Mouse (Mus musculus) myocyte (in vitro differentiated cells): ENCODE results near the gene Fxyd5. TPM values are rescaled to one million over a fixed set of nuclear protein-coding genes. Genes with fewer than 3 reads are reported as not detected.

Experiments used
- H3K27me3 ChIP-seq: one replicate; pipeline ENCODE4 v1.6.1; 2011; ENCODE audit not compliant: control insufficient read depth, insufficient read depth, insufficient read length
- H3K36me3 ChIP-seq: one replicate; pipeline ENCODE4 v1.6.1; 2011; ENCODE audit not compliant: control insufficient read depth, insufficient read depth
- H3K4me2 ChIP-seq: one replicate; pipeline ENCODE4 v1.6.1; 2011; ENCODE audit warnings: low read depth, control low read depth
- H3K4me3 ChIP-seq: one replicate; pipeline ENCODE4 v1.5.1; 2011; ENCODE audit warnings: mild to moderate bottlenecking, control low read depth, moderate library complexity
- H3K79me2 ChIP-seq: one replicate; pipeline ENCODE4 v1.6.1; 2011; ENCODE audit not compliant: control insufficient read depth, insufficient read depth
- H3ac ChIP-seq: one replicate; pipeline ENCODE4 v1.6.1; 2011; ENCODE audit not compliant: control insufficient read depth, insufficient read length
- CEBPB ChIP-seq: IDR thresholded peaks from 2 replicates; pipeline ENCODE4 v1.6.1; 2011; ENCODE audit warnings: mild to moderate bottlenecking, moderate library complexity; ENCODE audit not compliant: poor library complexity, insufficient read depth, severe bottlenecking
- E2F4 ChIP-seq: IDR thresholded peaks from one replicate; pipeline ENCODE4 v1.6.1; 2011; ENCODE audit warnings: mild to moderate bottlenecking, control low read depth, moderate library complexity; ENCODE audit not compliant: insufficient read depth
- MAX ChIP-seq: IDR thresholded peaks from one replicate; pipeline ENCODE4 v1.6.1; 2011; ENCODE audit warnings: low read depth, mild to moderate bottlenecking, control low read depth
- MYOD1 ChIP-seq, 3 experiments: IDR thresholded peaks; one replicate each; pipeline ENCODE4 v1.6.1; 2011; ENCODE audit warnings: control low read depth in 2 of 3, low read depth in 2 of 3, mild to moderate bottlenecking in 2 of 3, moderate library complexity in 1 of 3; ENCODE audit not compliant: insufficient read length in 2 of 3, control insufficient read depth in 1 of 3
- MYOG ChIP-seq, 3 experiments: IDR thresholded peaks; one replicate each; pipeline ENCODE4 v1.6.1; 2011; ENCODE audit warnings: control low read depth in 2 of 3, low read depth in 2 of 3, mild to moderate bottlenecking in 2 of 3; ENCODE audit not compliant: insufficient read length in 2 of 3, control insufficient read depth in 1 of 3, insufficient read depth in 1 of 3
- POLR2A ChIP-seq: IDR thresholded peaks from one replicate; pipeline ENCODE4 v1.6.1; 2011; ENCODE audit warnings: low read depth, mild to moderate bottlenecking, control low read depth, moderate library complexity; ENCODE audit not compliant: insufficient read length
- POLR2AphosphoS2 ChIP-seq: IDR thresholded peaks from one replicate; pipeline ENCODE4 v1.6.1; 2011; ENCODE audit warnings: low read depth, control low read depth; ENCODE audit not compliant: insufficient read length
- REST ChIP-seq: IDR thresholded peaks from one replicate; pipeline ENCODE4 v1.6.1; 2011; ENCODE audit warnings: mild to moderate bottlenecking, control low read depth, moderate library complexity; ENCODE audit not compliant: insufficient read depth, insufficient read length
- SRF ChIP-seq: IDR thresholded peaks from one replicate; pipeline ENCODE4 v1.6.1; 2011; ENCODE audit warnings: low read depth; ENCODE audit not compliant: control insufficient read depth, insufficient read length
- TCF12 ChIP-seq: IDR thresholded peaks from one replicate; pipeline ENCODE4 v1.6.1; 2011; ENCODE audit warnings: mild to moderate bottlenecking, control low read depth; ENCODE audit not compliant: poor library complexity, insufficient read depth, severe bottlenecking
- TCF3 ChIP-seq: IDR thresholded peaks from one replicate; pipeline ENCODE4 v1.6.1; 2011; ENCODE audit warnings: low read depth, control low read depth; ENCODE audit not compliant: insufficient read length
- USF1 ChIP-seq: IDR thresholded peaks from one replicate; pipeline ENCODE4 v1.6.1; 2011; ENCODE audit warnings: low read depth, mild to moderate bottlenecking, control low read depth, moderate library complexity
- polyA plus RNA-seq: library from polyadenylated mRNA; unstranded; fragments of >200 nt; fragmentation: generic; extraction: Trizol; gene quantifications from one replicate; pipeline ENCODE4 v1.2.1, GENCODE M21; 2012; ENCODE audit warnings: missing spikeins

Gene Fxyd5
- polyA plus RNA-seq, 1 experiment: 31.0 TPM

GRCm38 (mm10) chr7:31028609-31029008, 13.7 kb downstream of the Fxyd5 start:
- no peaks in the 10 kb centered on the region for H3K79me2 ChIP-seq
- no peak for TF ChIP-seq TCF3
- no peak overlapping the region for H3K4me3 ChIP-seq
- no peak overlapping the region for H3ac ChIP-seq
- H3K4me2 ChIP-seq: no peak overlapping the region
- no peaks in the 10 kb centered on the region for H3K27me3 ChIP-seq
- H3K36me3 ChIP-seq: no peaks in the 10 kb centered on the region

DNA sequence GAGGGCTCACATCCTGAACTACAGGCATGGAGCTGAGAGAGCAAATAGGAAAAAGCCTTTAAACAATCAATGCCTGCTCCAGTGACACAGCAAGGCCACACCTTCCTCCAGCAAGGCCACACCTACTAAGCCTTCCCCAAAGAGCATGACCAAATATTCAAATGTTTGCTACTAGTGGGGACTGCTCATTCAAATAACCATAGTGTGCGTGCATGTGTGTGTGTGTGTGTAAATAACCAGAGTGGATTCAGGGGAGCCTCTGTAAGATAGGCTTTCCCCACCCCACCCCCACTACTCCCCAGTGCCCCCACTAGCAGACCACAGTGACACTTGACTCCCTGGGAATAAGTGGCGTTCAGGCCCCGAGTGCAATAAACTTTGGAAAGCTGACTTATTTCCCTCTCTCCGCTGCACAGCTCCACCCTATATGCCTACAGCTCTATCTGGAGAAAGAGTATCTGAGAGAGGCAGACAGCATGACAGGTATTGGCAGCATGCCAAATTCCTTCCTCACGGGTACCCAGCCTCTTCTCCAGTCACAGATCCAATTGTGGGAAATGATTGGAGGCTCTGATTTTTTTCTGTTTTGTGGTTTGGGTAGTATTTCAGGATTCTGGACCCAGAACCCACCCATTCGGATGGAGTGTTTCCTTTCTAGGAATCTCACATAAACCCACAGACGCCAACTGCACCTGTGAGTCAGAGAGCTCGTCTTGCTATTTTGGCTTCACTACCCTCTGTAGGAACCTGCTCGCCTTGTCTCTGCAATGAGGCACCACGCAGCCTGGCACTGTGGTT, 25.0 kb downstream of the Fxyd5 start:
- no peak overlapping the region for H3ac ChIP-seq
- TF ChIP-seq MYOG (IDR thresholded peaks at IDR 0.05; ENCODE audit: control insufficient read depth in 1 of 3, insufficient read depth in 1 of 3, insufficient read length in 2 of 3, low read depth in 2 of 3) (peak; percentile 41 to 86 (median 76)), SRF (no peak), MYOD1 (IDR thresholded peaks at IDR 0.05; ENCODE audit: control insufficient read depth in 1 of 3, insufficient read length in 2 of 3, low read depth in 2 of 3) (peak in 2 of 3 experiments; percentile 67 to 82), E2F4 (no peak), CEBPB (no peak), MAX (no peak), POLR2AphosphoS2 (no peak), POLR2A (no peak), REST (no peak), TCF12 (peak; percentile 43), USF1 (no peak), TCF3 (no peak)
- H3K27me3 ChIP-seq: no peaks in the 10 kb centered on the region
- H3K4me2 ChIP-seq: peak overlapping the region; percentile 60
- H3K79me2 ChIP-seq: no peaks in the 10 kb centered on the region
- no peaks in the 10 kb centered on the region for H3K36me3 ChIP-seq
- H3K4me3 ChIP-seq: no peak overlapping the region

DNA sequence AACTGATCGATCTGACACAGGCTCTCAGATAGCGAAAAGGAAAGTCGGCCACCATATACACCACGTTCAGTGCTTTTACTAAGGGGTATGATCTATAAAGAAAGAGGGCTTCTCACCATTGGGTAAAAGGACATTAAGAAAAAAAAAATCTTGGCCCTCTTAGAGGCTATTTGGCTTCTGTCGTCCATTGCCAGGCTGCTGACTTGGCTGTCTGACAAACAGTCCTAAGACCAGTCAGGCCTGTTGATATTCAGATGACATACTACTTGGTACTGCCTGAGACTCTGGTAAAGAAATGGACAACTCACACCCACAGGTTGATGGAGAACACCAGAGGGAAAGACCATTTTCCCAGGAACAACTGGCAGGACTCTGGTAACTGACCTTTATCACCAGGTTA, 29.3 kb downstream of the Fxyd5 start:
- no peak overlapping the region for H3K4me2 ChIP-seq
- TF ChIP-seq USF1 (no peak), POLR2AphosphoS2 (no peak), SRF (no peak), MAX (no peak), TCF3 (no peak), POLR2A (no peak), MYOG (IDR thresholded peaks at IDR 0.05; ENCODE audit: control insufficient read depth in 1 of 3, insufficient read depth in 1 of 3, insufficient read length in 2 of 3, low read depth in 2 of 3) (no peak), CEBPB (no peak), REST (no peak), E2F4 (no peak), MYOD1 (IDR thresholded peaks at IDR 0.05; ENCODE audit: control insufficient read depth in 1 of 3, insufficient read length in 2 of 3, low read depth in 2 of 3) (no peak), TCF12 (no peak)
- H3ac ChIP-seq: no peak overlapping the region
- H3K79me2 ChIP-seq: no peaks in the 10 kb centered on the region
- H3K27me3 ChIP-seq: no peaks in the 10 kb centered on the region
- no peak overlapping the region for H3K4me3 ChIP-seq
- no peaks in the 10 kb centered on the region for H3K36me3 ChIP-seq

GRCm38 (mm10) chr7:31008889-31009288, 33.4 kb downstream of the Fxyd5 start:
- Histone ChIP-seq H3ac (no peak overlapping the region), H3K4me3 (no peak overlapping the region), H3K36me3 (no peaks in the 10 kb centered on the region), H3K79me2 (no peaks in the 10 kb centered on the region), H3K4me2 (no peak overlapping the region), H3K27me3 (no peaks in the 10 kb centered on the region)
- TF ChIP-seq MYOG (IDR thresholded peaks at IDR 0.05; ENCODE audit: control insufficient read depth in 1 of 3, insufficient read depth in 1 of 3, insufficient read length in 2 of 3, low read depth in 2 of 3): no peak
- TF ChIP-seq TCF12: no peak
- no peak for TF ChIP-seq CEBPB
- no peak for TF ChIP-seq POLR2AphosphoS2
- no peak for TF ChIP-seq MYOD1 (IDR thresholded peaks at IDR 0.05; ENCODE audit: control insufficient read depth in 1 of 3, insufficient read length in 2 of 3, low read depth in 2 of 3)
- TF ChIP-seq E2F4: no peak
- TF ChIP-seq TCF3: no peak
- no peak for TF ChIP-seq POLR2A
- TF ChIP-seq USF1: no peak
- no peak for TF ChIP-seq REST
- TF ChIP-seq SRF: no peak
- TF ChIP-seq MAX: no peak

DNA sequence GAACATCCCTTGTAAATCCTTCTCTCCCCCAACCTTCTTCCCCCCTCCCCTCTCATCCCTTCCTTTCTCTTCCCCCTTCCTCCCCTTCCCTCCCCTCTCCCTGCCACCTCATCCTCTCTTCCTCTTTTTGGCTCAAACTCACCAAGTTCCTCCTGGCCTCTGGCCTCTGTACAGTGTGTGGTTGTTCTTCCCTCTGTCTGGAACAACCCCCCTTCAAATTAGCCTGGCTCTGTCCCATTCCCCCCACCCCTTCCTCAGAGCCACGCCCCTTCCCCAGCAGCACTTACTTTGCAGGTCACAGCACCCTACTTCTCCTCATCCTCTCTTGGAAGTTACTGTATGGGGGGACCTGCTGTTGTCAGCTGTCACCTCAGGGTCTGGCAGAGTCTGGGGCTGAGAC, 34.1 kb downstream of the Fxyd5 start:
- TF ChIP-seq TCF12 (no peak), CEBPB (no peak), MYOD1 (IDR thresholded peaks at IDR 0.05; ENCODE audit: control insufficient read depth in 1 of 3, insufficient read length in 2 of 3, low read depth in 2 of 3) (no peak), POLR2AphosphoS2 (no peak), SRF (no peak), USF1 (no peak), REST (no peak), POLR2A (no peak), TCF3 (no peak), E2F4 (no peak), MAX (no peak), MYOG (IDR thresholded peaks at IDR 0.05; ENCODE audit: control insufficient read depth in 1 of 3, insufficient read depth in 1 of 3, insufficient read length in 2 of 3, low read depth in 2 of 3) (no peak)
- no peaks in the 10 kb centered on the region for H3K79me2 ChIP-seq
- no peak overlapping the region for H3K4me2 ChIP-seq
- H3K27me3 ChIP-seq: no peaks in the 10 kb centered on the region
- no peak overlapping the region for H3ac ChIP-seq
- no peak overlapping the region for H3K4me3 ChIP-seq
- no peaks in the 10 kb centered on the region for H3K36me3 ChIP-seq
